Mouse (Mus musculus) midbrain, embryonic 15.5 days (tissue): Measurements from ENCODE around the gene Nrl. TPM values are rescaled to one million over a fixed set of nuclear protein-coding genes. Genes with fewer than 3 reads are reported as not detected.
A peak's percentile ranks its signal among the peaks of the same experiment; 100 is the strongest.

Experiments used
- ATAC-seq: fragments of 200-750 bp; cut with Nextera tagmentation; replicated peaks from 2 replicates; pipeline ENCODE4 v1.8.0; 2017; ENCODE audit warnings: moderate TSS enrichment
- H3K27ac ChIP-seq: fragments of 300-500 bp; sonication (generic); 2 replicates; pipeline ENCODE4 v1.5.1; 2015; ENCODE audit warnings: mild to moderate bottlenecking, inconsistent platforms
- H3K27me3 ChIP-seq: fragments of 300-500 bp; sonication (generic); replicated peaks from 2 replicates; pipeline ENCODE4 v1.6.1; 2015; ENCODE audit warnings: inconsistent platforms
- H3K36me3 ChIP-seq: fragments of 300-500 bp; sonication (generic); replicated peaks from 2 replicates; pipeline ENCODE4 v1.6.1; 2015; ENCODE audit warnings: inconsistent platforms
- H3K4me1 ChIP-seq: fragments of 300-500 bp; sonication (generic); 2 replicates; pipeline ENCODE4 v1.6.1; 2015; ENCODE audit warnings: inconsistent platforms
- H3K4me2 ChIP-seq: fragments of 300-500 bp; sonication (generic); 2 replicates; pipeline ENCODE4 v1.6.1; 2015; ENCODE audit warnings: inconsistent platforms, mild to moderate bottlenecking, moderate library complexity
- H3K4me3 ChIP-seq: fragments of 300-500 bp; sonication (generic); 2 replicates; pipeline ENCODE4 v1.5.1; 2015; ENCODE audit warnings: mild to moderate bottlenecking, inconsistent platforms
- H3K9ac ChIP-seq: fragments of 300-500 bp; sonication (generic); 2 replicates; pipeline ENCODE4 v1.6.1; 2015; ENCODE audit warnings: mild to moderate bottlenecking, inconsistent platforms
- H3K9me3 ChIP-seq: fragments of 300-500 bp; sonication (generic); 2 replicates; pipeline ENCODE4 v1.6.1; 2016; ENCODE audit warnings: inconsistent platforms
- WGBS: fragments of 180-500 bp; shearing (Covaris S2); methylation state at CpG from one replicate; pipeline ENCODE4 v1.1.7; 2015; ENCODE audit warnings: mixed read lengths; 5-methylcytosine and 5-hydroxymethylcytosine counted together
- polyA plus RNA-seq: library from polyadenylated mRNA; unstranded; fragments of >200 nt; fragmentation: Nextera tagmentation; extraction: Ambion mirVana; gene quantifications from 2 replicates; pipeline ENCODE4 v1.2.1, GENCODE M21; 2015

Nrl gene
- polyA plus RNA-seq, 1 experiment from 2014 or later, result 0.17 TPM

GRCm38 (mm10) chr14:55555788-55556187 lies 31.0 kb upstream of the Nrl start:
- Histone ChIP-seq H3K4me1 (peaks cover 9% of the 10 kb centered on the region), H3K9ac (no peak overlapping the region), H3K36me3 (no peaks in the 10 kb centered on the region), H3K4me3 (no peak overlapping the region), H3K9me3 (no peaks in the 10 kb centered on the region), H3K4me2 (no peak overlapping the region), H3K27me3 (no peaks in the 10 kb centered on the region), H3K27ac (no peak overlapping the region)
- no peak for ATAC-seq
- WGBS, result 78% methylated on average over 3 of the region's 3 CpGs

- H3K9ac ChIP-seq, result no peak overlapping the region
- no peak overlapping the region for H3K4me2 ChIP-seq
- no peak overlapping the region for H3K27ac ChIP-seq
- no peak for ATAC-seq
- no peaks in the 10 kb centered on the region for H3K27me3 ChIP-seq
- H3K36me3 ChIP-seq, result no peaks in the 10 kb centered on the region
- H3K4me1 ChIP-seq, result peaks cover 9% of the 10 kb centered on the region
- H3K4me3 ChIP-seq, result no peak overlapping the region
- no peaks in the 10 kb centered on the region for H3K9me3 ChIP-seq
Measured at GRCm38 (mm10) chr14:55554635-55555034, 29.9 kb upstream of the Nrl start.

- H3K4me3 ChIP-seq, result no peak overlapping the region
- peaks cover under 1% of the 10 kb centered on the region; the same call in 1 of the 2 replicates for H3K4me1 ChIP-seq
- WGBS, result 83% methylated on average over 8 of the region's 8 CpGs
- H3K36me3 ChIP-seq, result 0 out of 2 replicates have a peak, but pooled peaks cover 12% of the 10 kb centered on the region
- ATAC-seq, result no peak
- H3K9ac ChIP-seq, result no peak overlapping the region
- no peak overlapping the region for H3K4me2 ChIP-seq
- H3K27ac ChIP-seq, result no peak overlapping the region
- no peaks in the 10 kb centered on the region for H3K27me3 ChIP-seq
- no peaks in the 10 kb centered on the region for H3K9me3 ChIP-seq
Measured at GRCm38 (mm10) chr14:55551794-55552193, 27.0 kb upstream of the Nrl start.

- no peaks in the 10 kb centered on the region for H3K9me3 ChIP-seq
- 0 out of 2 replicates have a peak, but pooled peaks cover 12% of the 10 kb centered on the region for H3K36me3 ChIP-seq
- no peaks in the 10 kb centered on the region for H3K4me1 ChIP-seq
- 63% methylated on average over 5 of the region's 5 CpGs for WGBS
- no peak overlapping the region for H3K9ac ChIP-seq
- H3K4me2 ChIP-seq, result no peak overlapping the region
- H3K27ac ChIP-seq, result no peak overlapping the region
- no peak for ATAC-seq
- H3K27me3 ChIP-seq, result no peaks in the 10 kb centered on the region
- H3K4me3 ChIP-seq, result no peak overlapping the region
Measured at GRCm38 (mm10) chr14:55551347-55551746, 26.6 kb upstream of the Nrl start.

GRCm38 (mm10) chr14:55550191-55550590 lies 25.4 kb upstream of the Nrl start:
- Histone ChIP-seq H3K4me1 (no peaks in the 10 kb centered on the region), H3K9ac (no peak overlapping the region), H3K27me3 (no peaks in the 10 kb centered on the region), H3K4me2 (no peak overlapping the region), H3K9me3 (no peaks in the 10 kb centered on the region), H3K36me3 (0 out of 2 replicates have a peak, but pooled peaks cover 16% of the 10 kb centered on the region), H3K27ac (no peak overlapping the region), H3K4me3 (no peak overlapping the region)
- no peak for ATAC-seq
- 79% methylated on average over 6 of the region's 6 CpGs for WGBS

- 74% methylated on average over 9 of the region's 9 CpGs for WGBS
- H3K4me2 ChIP-seq, result no peak overlapping the region
- H3K4me1 ChIP-seq, result peaks cover 20% of the 10 kb centered on the region
- H3K27me3 ChIP-seq, result no peaks in the 10 kb centered on the region
- no peak overlapping the region for H3K27ac ChIP-seq
- H3K4me3 ChIP-seq, result no peak overlapping the region
- no peak for ATAC-seq
- peaks cover 16% of the 10 kb centered on the region; the same call in 1 of the 2 replicates for H3K36me3 ChIP-seq
- no peak overlapping the region for H3K9ac ChIP-seq
- no peaks in the 10 kb centered on the region for H3K9me3 ChIP-seq
Measured at GRCm38 (mm10) chr14:55544334-55544733, 19.6 kb upstream of the Nrl start.

GRCm38 (mm10) chr14:55542268-55542667 lies 17.5 kb upstream of the Nrl start:
- Histone ChIP-seq H3K27ac (no peak overlapping the region), H3K4me2 (no peak overlapping the region), H3K9ac (no peak overlapping the region), H3K4me1 (peaks cover 20% of the 10 kb centered on the region), H3K4me3 (no peak overlapping the region), H3K27me3 (no peaks in the 10 kb centered on the region), H3K9me3 (no peaks in the 10 kb centered on the region), H3K36me3 (peaks cover 3% of the 10 kb centered on the region; the same call in 1 of the 2 replicates)
- WGBS, result 95% methylated on average over 12 of the region's 12 CpGs
- ATAC-seq, result no peak

- Histone ChIP-seq H3K27ac (peak overlapping the region; percentile 89), H3K9ac (peak overlapping the region; percentile 79), H3K4me3 (peak overlapping the region; percentile 52), H3K4me2 (peak overlapping the region; percentile 92), H3K9me3 (no peaks in the 10 kb centered on the region), H3K36me3 (peaks cover 3% of the 10 kb centered on the region; the same call in 1 of the 2 replicates), H3K27me3 (no peaks in the 10 kb centered on the region), H3K4me1 (peaks cover 20% of the 10 kb centered on the region)
- peak; percentile 60 for ATAC-seq
- 4% methylated on average over 10 of the region's 10 CpGs for WGBS
Measured at GRCm38 (mm10) chr14:55540787-55541321, 16.1 kb upstream of the Nrl start.

GRCm38 (mm10) chr14:55540067-55540786 lies 15.4 kb upstream of the Nrl start, which contains the start of gene Pck2:
TSS of gene Pck2 (plus strand) at chr14:55540266.
- peak within 1 kb of the TSS; percentile 89 for H3K27ac ChIP-seq
- peak; percentile 89 for ATAC-seq
- H3K36me3 ChIP-seq, result no peaks in the 10 kb centered on the region; the same call in 1 of the 2 replicates
- WGBS, result 1% methylated on average over 32 of the region's 32 CpGs
- peak within 1 kb of the TSS; percentile 92 for H3K4me2 ChIP-seq
- peaks cover 20% of the 10 kb centered on the region for H3K4me1 ChIP-seq
- peak within 1 kb of the TSS; percentile 52 for H3K4me3 ChIP-seq
- H3K27me3 ChIP-seq, result no peaks in the 10 kb centered on the region
- H3K9ac ChIP-seq, result peak within 1 kb of the TSS; percentile 79
- H3K9me3 ChIP-seq, result no peaks in the 10 kb centered on the region

- 61% methylated on average over 6 of the region's 6 CpGs for WGBS
- H3K27me3 ChIP-seq, result no peaks in the 10 kb centered on the region
Measured at GRCm38 (mm10) chr14:55536116-55536745, 11.4 kb upstream of the Nrl start.

GRCm38 (mm10) chr14:55527940-55528339 lies 3.2 kb upstream of the Nrl start:
- Histone ChIP-seq H3K4me3 (no peak overlapping the region), H3K9me3 (no peaks in the 10 kb centered on the region), H3K27me3 (no peaks in the 10 kb centered on the region), H3K9ac (no peak overlapping the region), H3K36me3 (no peaks in the 10 kb centered on the region), H3K4me2 (no peak overlapping the region), H3K27ac (no peak overlapping the region), H3K4me1 (no peaks in the 10 kb centered on the region)
- no peak for ATAC-seq
- whole genome bisulfite sequencing, result 23% methylated on average over 3 of the region's 3 CpGs

More at GRCm38 (mm10) chr14:55536116-55536745, 11.4 kb upstream of the Nrl start:
- H3K9me3 ChIP-seq, result no peaks in the 10 kb centered on the region
- H3K4me3 ChIP-seq, result no peak overlapping the region
- peaks cover 16% of the 10 kb centered on the region for H3K4me1 ChIP-seq
- H3K9ac ChIP-seq, result no peak overlapping the region
- no peak for ATAC-seq
- no peaks in the 10 kb centered on the region for H3K36me3 ChIP-seq
- no peak overlapping the region for H3K27ac ChIP-seq
- H3K4me2 ChIP-seq, result no peak overlapping the region

- H3K9me3 ChIP-seq, result no peaks in the 10 kb centered on the region
- ATAC-seq, result no peak
- H3K4me1 ChIP-seq, result no peaks in the 10 kb centered on the region
- H3K4me2 ChIP-seq, result no peak overlapping the region
- 77% methylated on average over 2 of the region's 2 CpGs for WGBS
- H3K27me3 ChIP-seq, result no peaks in the 10 kb centered on the region
- H3K9ac ChIP-seq, result no peak overlapping the region
- H3K36me3 ChIP-seq, result no peaks in the 10 kb centered on the region
- H3K4me3 ChIP-seq, result no peak overlapping the region
- no peak overlapping the region for H3K27ac ChIP-seq
Measured at GRCm38 (mm10) chr14:55526674-55527073, 1.9 kb upstream of the Nrl start.
